Mouse (Mus musculus) left cerebral cortex, postnatal 25 days (tissue): ENCODE data around the gene Atp5e. TPM values are rescaled to one million over a fixed set of nuclear protein-coding genes. Genes with fewer than 3 reads are reported as not detected.

Experiments used
- DNase-seq, 2 experiments: peaks; one replicate each; pipeline ENCODE4 v3.0.0; 2022; ENCODE audit warnings: low spot score in 2 of 2, mixed read lengths in 1 of 2
- intact Hi-C: fragments of 180-260 bp; cut with DNase I; formaldehyde crosslinking; loops from one replicate; pipeline ENCODE4 v1.15.1; 2025
- total RNA-seq, 2 experiments: library from RNA; stranded (reverse); gene quantifications; 2 replicates each; pipeline ENCODE4 v1.2.3; 2021

The Atp5e gene
- total RNA-seq, 2 experiments from 2014 or later, result 323 to 342 TPM

DNA sequence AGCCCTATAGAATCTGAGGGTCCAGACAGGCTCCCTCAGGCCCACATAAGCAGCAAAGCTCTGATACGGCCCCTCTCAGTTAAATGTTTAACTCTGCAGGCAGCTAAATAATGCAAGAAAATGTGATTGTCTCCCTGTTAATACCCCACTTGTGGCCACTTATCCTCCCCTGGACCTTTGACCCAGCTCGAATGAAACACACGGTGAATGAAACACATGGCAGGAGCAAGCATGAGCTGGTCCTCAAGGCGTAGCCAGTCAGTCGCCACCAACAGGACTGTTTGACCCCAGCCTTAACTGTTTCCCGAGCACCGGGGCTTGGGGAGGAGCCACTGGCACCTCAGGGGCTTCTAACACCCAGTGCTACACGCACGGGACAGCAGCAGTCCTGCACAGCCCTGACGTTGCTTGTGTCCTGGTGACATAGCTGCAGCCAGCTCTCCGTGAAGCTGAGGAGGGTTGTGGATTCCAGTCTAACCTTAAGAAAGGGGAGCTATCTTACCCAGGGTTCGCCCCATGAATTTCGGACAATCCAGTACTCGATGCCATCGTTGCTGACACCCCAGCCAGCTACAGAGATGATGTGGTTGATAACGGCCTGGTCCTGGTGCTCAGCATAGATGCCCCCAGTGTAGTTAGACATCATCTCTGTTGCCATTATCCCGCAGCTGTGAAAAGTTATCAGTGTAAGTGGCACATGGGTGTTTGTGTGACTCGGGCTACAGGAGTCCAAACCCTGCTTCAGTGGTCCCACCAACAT is 35.6 kb downstream of the Atp5e start:
- intact Hi-C loops, result no loop called here
- DNase-seq, result no peak

DNA sequence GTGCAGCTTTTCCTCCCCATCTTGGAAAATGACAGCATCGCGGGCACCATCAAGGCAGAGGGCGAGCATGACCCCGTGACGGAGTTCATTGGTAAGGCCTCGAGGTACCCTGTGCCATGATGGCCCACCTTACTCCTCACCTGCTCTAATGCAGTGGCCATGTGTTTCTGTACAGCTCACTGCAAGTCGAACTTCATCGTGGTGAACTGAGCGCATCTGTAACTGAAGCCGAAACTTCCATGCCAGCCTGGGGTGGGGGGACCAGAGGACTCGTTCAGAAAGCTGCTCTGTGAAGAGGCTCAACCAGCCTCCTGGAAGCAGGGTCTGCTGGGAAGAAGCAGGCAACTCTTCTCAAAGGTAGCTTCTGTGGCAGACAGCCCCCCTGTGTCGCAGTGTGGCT is 37.0 kb downstream of the Atp5e start:
- intact Hi-C loops, result no loop called here

DNA sequence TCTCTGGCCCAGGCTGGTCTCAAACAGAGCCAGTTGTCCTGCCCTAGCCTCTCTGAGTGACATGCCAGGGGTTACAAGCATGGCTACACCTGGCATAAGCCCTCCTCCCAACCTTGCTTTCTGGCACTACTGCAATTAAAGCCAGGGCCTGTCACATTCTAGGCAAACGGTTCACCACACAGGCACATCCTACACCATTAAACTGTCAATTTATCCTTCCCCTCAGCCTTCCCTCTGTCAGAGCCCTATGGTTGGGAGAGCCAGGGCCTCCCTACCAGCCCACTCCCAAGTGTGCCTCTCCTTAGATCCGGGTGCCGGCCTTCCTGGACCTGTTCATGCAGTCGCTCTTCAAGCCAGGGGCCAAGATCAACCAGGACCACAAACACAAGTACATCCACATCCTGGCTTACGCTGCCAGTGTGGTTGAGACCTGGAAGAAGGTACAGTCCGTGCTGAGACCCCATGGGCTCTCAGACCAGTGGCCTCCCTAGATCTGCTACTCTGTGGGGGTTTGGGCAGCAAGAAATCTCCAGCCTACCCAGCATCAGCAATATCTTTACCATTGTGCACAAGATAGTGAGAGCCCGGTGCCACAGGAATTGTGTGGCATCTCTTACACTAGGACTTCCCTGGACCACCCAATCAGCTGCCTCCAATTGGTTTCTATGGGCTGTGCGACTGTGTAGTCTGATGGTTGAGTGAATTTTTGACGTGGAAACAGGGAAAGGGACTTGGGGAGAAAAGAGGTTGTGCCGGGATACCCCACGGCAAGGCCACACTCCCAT is 39.4 kb downstream of the Atp5e start:
- intact Hi-C loops, result no loop called here
- DNase-seq, result no peak

More for the DNA sequence above, 37.0 kb downstream of the Atp5e start:
- no peak for DNase-seq

DNA sequence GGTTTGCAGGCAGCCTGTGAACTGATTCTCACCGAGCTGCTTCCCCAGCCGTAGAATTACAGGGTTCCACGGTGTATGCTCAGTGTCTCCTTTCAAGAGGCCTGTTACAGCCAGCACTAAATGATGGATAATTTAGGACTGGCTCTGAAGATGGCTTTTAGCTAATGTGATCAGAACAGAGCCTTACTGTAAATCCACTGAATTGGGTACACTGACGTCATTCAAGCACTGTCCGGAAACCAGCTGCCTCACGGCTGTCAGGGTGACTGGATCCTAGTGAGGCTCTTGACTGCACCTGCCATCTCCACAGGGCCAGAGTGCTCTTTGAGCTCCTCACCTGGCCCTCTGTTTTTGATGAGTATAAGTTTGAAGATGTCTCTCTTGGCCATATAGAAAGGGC is 42.8 kb downstream of the Atp5e start:
- intact Hi-C loops, result no loop called here
- no peak for DNase-seq

DNA sequence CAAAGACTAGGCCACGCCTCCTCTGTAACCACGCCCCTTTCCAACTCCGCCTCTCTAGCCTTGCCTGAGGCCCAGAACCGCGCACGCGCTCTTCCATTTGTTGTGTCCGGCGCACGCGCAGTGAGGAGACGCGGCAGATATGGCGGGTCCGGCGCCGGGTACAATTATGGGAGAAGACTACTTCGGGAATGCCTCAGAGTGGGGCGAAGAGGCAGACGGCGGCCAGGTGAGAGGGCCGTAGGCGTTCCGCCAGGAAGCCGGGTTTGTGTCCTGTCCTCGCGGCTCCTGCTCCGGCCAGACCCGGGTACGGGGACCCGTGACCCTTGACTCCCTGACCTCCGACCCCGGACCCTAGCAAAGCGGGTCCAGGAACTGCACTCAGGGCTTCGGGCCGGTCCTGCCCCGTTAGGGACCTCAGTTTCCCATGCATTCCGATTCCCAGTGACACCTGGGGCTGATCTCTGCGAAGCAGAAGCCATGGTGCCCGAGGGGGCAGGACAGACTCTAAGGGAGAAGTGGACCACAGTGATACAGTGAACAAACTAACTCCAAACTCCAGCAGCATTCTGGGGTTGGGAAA is 48.1 kb downstream of the Atp5e start, which contains the start of gene Nelfcd:
TSS of gene Nelfcd (plus strand) at position 74 of the 580 bp plus-strand sequence.
- DNase-seq, result peak; percentile 90 to 94
- intact Hi-C loops, result loop anchor here (2.0 to 5.0 kb wide), 2 partner anchors 47 to 79 kb away; no protein-coding TSS in a partner anchor

DNA sequence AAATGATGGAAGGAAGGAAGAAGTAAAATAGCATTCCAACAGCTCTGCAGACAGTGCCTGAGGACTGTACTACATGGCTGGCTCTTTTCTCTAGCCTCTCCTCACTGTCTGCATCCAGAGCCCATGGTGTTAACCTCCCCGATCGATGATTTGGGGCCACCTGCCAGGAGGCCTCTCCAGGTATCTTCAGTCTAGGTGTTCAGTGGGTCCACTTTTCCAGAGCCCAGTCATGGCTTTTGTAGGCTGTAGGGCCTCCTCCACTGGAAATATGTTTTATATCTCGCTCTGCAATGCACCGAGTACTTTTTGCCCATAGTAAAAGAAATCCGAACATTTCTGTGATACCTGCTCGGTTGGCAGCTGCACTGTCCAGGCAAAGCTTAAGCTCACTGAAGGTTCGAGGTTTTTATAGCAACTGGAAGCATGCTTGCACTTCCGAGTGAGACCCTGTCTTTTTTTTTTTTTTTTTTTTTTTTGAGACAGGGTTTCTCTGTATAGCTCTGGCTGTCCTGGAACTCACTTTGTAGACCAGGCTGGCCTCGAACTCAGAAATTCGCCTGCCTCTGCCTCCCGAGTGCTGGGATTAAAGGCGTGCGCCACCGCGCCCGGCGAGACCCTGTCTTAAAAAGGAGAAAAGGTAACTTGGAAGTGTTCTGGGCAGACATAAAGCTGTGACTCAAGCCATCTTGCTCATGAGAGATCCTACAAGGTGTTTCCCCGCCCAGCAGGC is 48.7 kb downstream of the Atp5e start:
- intact Hi-C loops, result loop anchor here (5.0 kb wide), 1 partner anchor 78 kb away; no protein-coding TSS in a partner anchor

DNA sequence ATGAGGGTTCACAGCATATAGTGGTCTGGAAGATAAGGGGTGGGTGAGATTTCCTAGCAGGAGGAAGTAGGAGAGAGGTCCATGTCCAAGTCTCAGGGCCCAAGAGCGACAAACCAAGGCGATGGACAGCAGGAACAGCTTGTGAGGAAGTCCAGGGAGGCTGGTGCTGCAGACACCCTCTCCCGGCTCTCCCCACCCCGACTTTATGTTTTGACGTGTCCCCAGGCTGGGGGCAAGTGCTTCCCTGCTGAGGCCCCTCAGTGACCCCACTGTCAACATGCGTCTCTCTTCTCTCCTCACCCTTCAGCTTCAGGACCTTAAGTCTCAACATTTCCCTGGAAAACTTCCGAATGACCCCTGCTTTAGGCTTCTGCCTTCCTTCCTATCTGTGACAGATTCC is 50.8 kb downstream of the Atp5e start:
- no peak for DNase-seq
- intact Hi-C loops, result loop anchor here (5.0 kb wide), 1 partner anchor 36 kb away; no protein-coding TSS in a partner anchor

More for the DNA sequence above, 48.7 kb downstream of the Atp5e start:
- no peak for DNase-seq

Other genes with a start within 250 kb of the Atp5e start
- 1,000 to 10,000 TPM; 1,712 to 1,744 TPM for gene Gnas, start 179.8 kb downstream of the Atp5e start, total RNA-seq
- 1 to 10 TPM; 2.2 to 3.0 TPM for gene Gm20721, start 117.4 kb downstream of the Atp5e start, total RNA-seq
- gene Nelfcd, start 48.3 kb downstream of the Atp5e start, total RNA-seq, result 10 to 100 TPM; 45.0 to 46.0 TPM
- 10 to 100 TPM; 27.4 to 31.6 TPM for gene Ctsz, start 25.1 kb downstream of the Atp5e start, total RNA-seq
- gene Tubb1, start 13.4 kb downstream of the Atp5e start, total RNA-seq, result not detected
- 10 to 100 TPM; 44.1 to 44.4 TPM for gene Prelid3b, start 9.0 kb upstream of the Atp5e start, total RNA-seq
- 10 to 100 TPM; 16.8 to 18.3 TPM for gene Zfp831, start 179.4 kb upstream of the Atp5e start, total RNA-seq